Mouse (Mus musculus) lung, postnatal 14 days (tissue): ENCODE data around the gene Rab34.
"Not testable (repeated sequence)": the region's sequence is repeated elsewhere in the genome, so short reads cannot be mapped to it uniquely, and the experiment has no call there.

Experiments
- DNase-seq: peaks from one replicate; pipeline ENCODE4 v3.0.0; 2021

Gene Rab34

DNA sequence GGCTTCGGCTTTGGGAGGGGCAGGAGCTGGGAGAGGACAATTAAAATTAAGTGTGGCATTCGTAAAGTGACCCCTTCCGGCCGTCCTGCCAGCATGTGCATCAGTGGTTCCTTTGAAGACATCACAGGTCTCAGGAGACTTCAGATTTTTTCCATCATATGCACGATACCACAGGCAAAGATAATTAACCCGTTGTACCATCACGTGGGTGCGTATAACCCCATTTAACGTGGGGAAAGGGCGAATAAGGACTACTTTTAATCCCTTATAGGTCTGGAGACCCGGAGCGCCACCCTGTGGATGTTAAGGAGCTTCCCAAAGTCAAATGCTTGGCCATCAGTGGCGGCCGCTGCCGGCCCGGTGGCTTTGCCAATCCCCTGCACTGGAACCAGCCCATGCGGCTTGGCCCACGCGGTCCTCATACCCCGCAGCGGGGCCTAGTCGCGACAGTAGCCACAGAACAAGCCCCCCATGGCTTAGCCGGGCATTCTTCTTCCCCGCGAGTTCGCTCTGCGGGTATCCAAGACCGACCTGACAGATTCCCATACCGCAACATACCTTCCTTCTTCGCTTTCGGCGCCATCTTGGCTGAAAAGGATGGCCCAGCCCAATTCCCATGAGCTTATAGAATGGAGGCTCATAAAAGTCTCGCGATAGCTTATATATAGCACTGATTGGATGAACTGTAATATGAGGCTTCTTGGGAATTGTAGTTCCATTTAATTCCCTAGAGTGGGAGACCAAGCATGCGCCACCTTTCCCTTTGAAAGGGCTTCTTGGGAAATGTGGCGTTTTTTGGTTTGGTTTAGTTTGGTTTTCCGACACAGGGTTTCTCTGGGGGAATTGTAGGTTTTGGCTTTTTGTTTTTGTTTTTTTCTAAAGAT is 5.0 kb upstream of the Rab34 start, which contains the start of gene Rpl23a:
Gene Rpl23a (minus strand): TSS at position 624 of the 884 bp plus-strand sequence.
- DNase-seq, result peak; percentile 75

DNA sequence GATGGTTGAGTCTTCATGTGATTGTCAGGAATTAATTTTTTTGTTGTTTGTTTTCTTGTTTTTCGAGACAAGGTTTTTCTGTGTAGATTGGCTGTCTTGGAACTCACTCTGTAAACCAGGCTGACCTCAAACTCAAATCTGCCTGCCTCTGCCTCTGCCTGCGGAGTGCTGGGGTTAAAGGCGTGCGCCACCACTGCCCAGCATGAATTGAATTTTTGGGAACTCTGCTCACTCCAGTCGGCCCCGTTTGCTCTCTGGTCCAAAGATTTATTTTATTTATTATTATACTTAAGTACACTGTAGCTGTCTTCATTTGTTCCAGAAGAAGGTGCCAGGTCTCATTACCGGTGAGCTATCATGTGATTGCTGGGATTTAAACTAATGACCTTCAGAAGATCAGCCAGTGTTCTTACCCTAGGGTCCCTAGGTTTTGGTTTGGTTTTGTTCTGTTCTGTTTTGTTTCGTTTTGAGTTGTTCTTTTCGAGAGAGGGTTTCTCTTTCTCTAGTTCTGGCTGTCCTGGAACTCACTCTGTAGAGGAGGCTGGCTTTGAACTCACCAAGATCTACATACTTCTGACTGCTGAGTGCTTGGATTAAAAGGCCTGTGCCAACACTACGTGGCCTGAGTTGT is 4.2 kb upstream of the Rab34 start:
- no peak for DNase-seq

GRCm38 (mm10) chr11:78184702-78185101 is 3.5 kb upstream of the Rab34 start:
- DNase-seq, result not testable (repeated sequence)

- peak; percentile 70 for DNase-seq
These were observed 1.2 kb downstream of the Rab34 start for GRCm38 (mm10) chr11:78189234-78190040.

- no peak for DNase-seq
These were observed 1.8 kb downstream of the Rab34 start for GRCm38 (mm10) chr11:78190041-78190440.

DNA sequence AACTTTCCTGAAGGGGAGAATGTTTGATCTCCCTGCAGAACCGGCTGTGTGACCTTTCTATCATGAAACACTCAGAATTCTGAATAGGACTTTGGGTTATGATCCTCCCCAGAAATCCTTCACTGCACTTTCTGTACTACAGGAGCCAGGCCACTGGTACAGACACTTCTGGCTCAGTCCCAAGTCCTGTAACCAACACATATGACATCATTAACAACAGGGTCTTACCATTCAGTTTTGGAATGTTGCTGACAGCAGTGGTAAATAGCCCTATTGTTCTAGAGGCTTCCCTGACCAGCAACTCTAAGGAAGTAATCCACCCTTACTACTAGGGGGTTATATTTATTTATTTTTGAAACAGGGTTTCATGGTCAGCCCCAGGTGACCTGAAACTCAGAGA is 4.9 kb downstream of the Rab34 start, which contains the start of gene Proca1:
Gene Proca1 (plus strand): TSS at position 280 of the 400 bp plus-strand sequence.
- DNase-seq, result no peak

DNA sequence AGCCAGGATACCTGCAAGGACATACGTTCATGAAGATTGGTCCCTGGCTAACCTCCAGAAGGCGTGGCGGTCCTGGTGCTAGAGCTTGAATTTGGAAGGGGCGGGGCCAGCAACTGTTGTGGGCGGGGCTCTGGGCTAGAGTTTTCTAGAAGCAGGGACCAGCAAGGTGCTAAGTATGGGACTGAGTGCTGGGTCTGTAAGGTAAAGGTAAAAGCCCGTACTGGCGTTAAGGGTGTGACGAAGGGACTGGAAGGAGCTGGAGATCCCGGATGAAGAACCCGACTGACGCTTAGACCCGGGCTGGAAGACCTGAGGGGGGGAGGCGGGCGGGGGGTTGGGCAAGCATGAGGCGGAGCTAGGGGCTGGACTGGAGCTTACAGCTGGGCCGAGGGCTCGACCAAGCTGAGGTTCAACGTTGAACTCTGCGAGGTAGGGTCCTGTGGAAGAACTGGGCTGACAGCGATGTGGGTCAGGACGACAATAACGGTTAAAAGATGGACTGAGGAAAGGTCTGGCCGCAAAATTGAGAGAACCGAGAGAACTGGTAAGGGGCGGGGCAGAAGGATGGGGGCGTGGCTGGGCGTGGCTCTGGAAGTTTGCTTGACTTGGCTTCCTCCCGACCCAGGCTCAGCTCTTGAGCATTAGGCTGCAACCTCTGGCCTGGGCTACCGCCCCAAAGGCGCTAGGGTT is 6.3 kb downstream of the Rab34 start:
- peak; percentile 86 for DNase-seq

GRCm38 (mm10) chr11:78195101-78195863 is 7.1 kb downstream of the Rab34 start:
- no peak for DNase-seq

GRCm38 (mm10) chr11:78202372-78202771 is 14.1 kb downstream of the Rab34 start:
- DNase-seq, result no peak

DNA sequence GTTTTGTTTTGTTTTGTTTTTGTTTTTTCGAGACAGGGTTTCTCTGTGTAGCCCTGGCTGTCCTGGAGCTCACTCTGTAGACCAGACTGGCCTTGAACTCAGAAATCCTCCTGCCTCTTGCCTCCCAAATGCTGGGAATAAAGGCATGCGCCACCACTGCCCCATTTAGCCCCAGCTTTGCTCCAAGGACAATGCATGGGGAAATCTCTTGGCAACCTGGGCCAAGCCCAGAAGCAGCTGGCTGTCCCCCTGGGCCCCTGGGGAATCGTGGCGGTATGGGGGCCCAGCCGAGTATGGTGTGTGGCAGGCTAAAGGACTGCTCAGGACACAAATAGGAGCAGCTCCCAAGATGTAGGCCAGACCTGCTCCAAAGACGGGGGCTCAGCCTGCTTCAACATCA is 16.1 kb downstream of the Rab34 start:
- no peak for DNase-seq

DNA sequence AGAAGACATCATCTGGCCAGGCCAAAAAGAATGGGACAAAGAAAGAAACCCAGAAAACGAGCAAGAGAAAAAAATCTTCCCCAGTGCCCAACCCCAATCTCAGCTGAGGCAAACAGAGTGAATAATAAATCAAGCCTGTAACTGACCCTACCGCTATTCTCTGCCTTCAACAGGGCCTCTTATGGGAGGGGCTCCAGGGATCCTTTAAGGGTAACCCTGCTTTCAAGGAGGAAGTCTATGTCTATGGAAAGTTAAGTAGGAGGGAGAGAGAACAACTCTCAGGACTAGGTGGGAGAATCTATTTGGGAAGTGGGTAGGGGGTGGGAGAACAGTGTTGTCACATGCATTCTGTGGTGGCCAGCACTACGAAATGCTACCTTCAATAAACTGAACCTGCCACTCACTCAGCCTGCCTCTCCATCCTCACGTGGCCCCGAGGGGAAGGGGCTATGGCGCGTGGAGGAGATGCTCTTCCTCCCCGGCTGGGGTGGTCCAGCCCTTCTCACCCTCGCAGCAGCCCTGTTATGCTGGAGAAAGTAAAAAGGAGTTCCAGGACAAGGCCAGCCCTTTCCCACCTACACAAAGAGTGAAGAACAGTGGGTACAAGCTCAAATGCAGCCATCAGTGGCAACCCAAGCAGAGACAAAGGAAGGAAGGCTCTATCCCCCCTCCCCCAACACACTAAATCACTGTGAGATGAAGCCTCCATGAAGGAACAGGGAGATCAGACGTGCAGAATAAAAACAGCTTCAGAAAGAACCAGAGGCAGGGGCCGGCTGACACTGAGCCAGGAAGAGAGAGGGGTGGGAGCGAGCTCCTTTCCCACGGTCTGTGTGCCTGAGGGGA is 17.4 kb downstream of the Rab34 start:
- no peak for DNase-seq

GRCm38 (mm10) chr11:78207190-78207589 is 19.0 kb downstream of the Rab34 start:
- DNase-seq, result no peak

DNA sequence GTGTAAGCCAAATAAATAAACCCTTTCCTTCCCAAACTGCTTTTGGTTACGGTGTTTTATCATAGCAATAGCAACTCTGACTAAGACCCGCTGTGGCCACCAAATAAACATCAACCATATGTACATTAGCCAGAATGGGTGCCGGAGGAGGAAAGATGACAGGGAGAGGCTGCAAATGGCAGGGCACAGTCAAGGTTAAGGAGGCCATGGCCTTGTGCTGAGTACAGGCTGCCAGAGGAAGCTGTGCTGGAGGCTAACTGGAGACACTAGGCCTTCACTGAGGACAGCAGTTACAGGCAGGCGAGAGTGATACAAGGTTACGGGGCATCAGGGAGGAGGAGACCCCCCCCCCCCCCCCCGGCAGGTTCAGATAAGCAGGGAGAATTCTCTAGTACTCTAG is 21.7 kb downstream of the Rab34 start:
- no peak for DNase-seq

DNA sequence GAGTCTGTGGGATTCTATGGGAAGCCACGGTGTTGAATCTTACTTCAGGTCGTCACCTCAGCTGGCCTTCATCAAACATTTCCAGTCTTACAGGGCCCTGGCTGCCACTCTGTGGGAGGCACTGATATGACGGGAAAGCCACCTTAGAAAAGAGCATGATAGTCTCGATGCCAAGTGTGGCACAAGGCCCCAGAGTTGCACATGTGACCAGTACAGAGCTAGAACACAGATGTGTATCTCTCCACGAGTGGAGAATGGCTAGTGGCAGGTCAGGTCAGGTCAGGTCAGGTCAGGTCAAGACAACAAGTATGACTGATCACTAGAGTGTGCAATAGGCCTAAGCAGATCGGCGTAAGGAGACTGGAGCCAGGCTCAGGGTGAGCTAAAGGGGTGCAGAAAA is 22.4 kb downstream of the Rab34 start:
- DNase-seq, result no peak

GRCm38 (mm10) chr11:78211513-78211912 is 23.3 kb downstream of the Rab34 start:
- no peak for DNase-seq

DNA sequence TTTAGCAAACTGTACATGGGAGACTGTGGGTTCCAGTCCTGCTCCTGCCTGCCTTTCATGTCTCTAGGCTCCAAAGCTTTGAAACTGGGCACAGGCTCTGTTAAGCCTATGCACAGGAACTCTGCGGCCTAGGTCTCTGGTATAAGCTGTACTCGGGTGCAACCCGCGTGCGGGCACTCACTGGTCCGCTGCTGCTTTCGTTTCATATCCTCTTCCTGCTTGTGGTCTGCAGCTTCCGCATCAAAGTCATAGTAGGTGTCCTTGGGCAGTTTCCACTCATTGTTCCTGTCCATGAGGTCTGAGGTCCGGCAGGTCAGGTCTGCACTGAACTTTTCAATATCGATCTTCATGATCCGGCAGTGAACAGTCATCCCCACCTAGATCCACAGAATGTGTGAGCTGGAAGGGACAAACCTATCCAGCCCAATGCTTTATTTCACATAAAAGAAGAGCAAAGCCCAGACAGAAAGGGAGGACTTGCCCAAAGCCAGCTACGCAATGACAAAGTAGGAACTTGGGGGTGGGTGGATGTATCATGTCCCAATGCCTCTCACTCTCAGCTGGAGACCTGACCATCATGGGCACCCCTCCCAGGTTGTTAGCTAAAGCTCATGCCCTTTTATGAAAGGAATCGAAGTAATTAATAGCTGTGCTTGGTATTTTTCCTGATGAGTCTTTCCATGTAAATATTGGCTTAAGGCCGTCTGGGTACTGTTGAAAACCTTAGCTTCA is 25.0 kb downstream of the Rab34 start:
- peak; percentile 14 for DNase-seq

- DNase-seq, result no peak
These were observed 27.6 kb downstream of the Rab34 start for GRCm38 (mm10) chr11:78215709-78216317.

DNA sequence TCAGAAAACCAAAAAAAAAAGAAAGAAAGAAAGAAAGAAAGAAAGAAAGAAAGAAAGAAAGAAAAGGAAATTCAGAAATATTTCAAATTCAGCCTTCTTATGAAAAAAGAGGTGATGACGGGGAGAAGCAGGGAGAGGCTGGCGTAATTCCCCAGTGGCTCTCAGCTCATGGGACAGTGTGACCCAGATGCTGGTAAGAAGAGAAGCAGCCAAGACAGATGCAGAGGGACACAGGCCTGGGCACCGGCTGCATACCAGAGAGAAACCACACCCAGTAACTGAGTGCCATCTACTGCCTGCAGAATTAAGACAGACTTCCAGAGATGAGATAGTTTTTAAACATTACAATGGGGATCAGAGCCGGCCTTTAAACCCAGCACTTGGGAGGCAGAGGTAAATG is 35.4 kb downstream of the Rab34 start:
- no peak for DNase-seq

GRCm38 (mm10) chr11:78231518-78231917 is 43.3 kb downstream of the Rab34 start:
- DNase-seq, result no peak
